Mouse (Mus musculus): Measurements from ENCODE around the gene D11Wsu47e.

DNA sequence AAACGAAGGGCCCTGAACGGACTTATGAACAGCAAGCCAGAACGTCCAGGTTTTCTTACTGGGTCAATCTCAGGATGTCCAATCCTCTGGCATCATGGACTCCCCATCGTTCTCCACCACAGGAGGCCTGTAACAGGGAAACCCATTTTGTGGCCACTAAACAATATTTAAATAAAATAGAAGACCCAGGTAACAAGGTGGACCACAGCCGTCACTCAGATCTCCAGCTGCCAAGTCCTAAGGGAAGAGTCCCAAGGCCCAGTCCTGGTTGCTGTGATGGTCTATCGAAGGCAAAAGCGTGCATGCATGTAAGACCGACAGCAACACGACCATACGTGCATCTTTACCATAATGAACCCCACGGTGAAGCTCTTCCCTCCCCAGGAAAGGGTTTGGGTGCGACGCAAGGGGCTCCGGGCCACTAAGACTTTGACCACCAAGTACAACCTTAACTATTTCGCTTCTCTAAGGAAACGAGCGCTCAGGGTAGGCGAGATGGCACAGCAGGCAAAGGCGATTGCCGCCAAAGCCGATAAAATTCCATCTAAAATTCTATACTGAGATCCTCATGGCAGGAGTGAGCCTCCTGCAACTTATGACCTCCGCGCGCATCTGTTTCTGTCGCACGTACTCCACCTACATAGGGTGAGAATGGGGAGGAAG is 35.4 kb upstream of the D11Wsu47e start, which contains the start of gene Cog1:
- TF ChIP-seq CTCF (IDR thresholded peaks at IDR 0.05) (no peak), EP300 (IDR thresholded peaks at IDR 0.05) (no peak)
